Mouse (Mus musculus): ENCODE measurements around the gene Prph. TPM values are rescaled to one million over a fixed set of nuclear protein-coding genes. Genes with fewer than 3 reads are reported as not detected.
"Not testable (repeated sequence)": the region's sequence is repeated elsewhere in the genome, so short reads cannot be mapped to it uniquely, and the experiment has no call there.

The Prph gene
- total RNA-seq, 2 experiments from 2014 or later: 24.0 to 59.0 TPM

GRCm38 (mm10) chr15:99033498-99034270, 21.3 kb upstream of the Prph start:
- peak; percentile 54 for DNase-seq

GRCm38 (mm10) chr15:99035431-99035830, 19.5 kb upstream of the Prph start:
- DNase-seq: no peak

DNA sequence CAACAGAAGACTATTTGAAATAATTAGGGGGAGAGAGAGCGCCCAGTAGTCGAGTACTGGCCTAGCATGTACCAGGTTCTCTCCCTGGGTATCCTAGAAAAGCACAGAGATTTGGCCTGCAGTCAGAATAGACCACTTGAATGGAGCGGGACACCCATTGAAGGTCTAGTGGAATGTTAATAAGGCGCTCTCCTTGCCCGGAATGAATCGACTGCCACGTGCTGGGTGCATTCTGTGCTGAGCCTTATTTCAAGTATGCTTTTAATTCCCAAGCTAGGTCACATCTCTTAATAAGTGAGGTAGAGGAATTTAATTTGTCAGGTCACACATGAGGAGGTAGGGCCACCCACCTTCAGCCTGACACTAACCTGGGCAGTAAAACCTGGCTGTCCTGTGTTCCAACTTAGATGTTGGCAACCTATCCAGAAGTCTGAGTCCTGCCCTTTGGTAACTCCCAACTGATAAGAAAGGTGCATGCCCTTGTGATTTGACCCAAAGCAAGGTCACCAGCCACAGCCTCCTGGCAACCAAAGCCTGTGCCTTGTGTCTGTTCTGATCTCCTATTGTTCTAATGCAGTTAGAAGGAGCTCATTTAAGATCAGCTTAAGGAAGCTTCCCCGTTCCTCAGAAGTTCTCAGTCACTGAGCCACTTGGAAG, 18.6 kb upstream of the Prph start:
- peak; percentile 24 for DNase-seq

- no peak for DNase-seq
Observed at GRCm38 (mm10) chr15:99038025-99038424, 16.9 kb upstream of the Prph start.

DNA sequence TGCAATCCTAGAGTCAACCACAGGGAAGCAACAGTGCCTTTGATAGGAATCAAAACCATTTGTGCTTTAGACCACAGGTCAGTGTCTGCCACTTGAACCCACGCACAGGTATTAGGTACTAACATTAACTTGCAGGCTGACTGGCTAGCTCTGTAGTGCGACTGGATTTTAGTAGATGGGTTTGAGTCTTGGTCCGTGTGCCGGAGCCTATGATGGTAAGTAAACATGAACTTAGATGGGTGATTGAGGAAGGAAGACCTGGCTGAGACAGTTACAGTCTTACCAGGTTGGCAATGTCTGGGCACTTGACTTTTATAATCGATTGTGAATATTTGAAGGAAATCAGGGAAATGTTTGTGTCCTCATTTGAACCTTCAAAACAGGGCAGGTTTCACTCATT, 16.2 kb upstream of the Prph start:
- DNase-seq: no peak

DNA sequence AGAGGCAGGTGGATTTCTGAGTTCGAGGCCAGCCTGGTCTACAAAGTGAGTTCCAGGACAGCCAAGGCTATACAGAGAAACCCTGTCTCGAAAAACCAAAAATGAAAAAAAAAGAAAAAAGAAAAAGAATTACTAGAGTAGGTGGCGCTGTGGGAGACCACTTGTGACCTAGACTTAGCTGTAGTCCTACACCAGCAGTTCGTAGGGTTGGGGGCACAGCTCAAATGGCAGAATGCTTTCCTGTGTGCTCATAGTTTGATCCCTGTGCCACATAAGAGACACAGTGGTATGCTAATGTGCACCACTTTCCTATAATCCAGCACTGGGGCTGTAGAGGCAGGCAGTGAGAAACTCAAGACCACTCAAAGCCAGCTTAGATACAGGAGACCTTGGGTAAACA, 15.7 kb upstream of the Prph start:
- DNase-seq: no peak

- DNase-seq: no peak
Observed at GRCm38 (mm10) chr15:99039996-99040919, 14.7 kb upstream of the Prph start.

- peak; percentile 49 for DNase-seq
Observed at GRCm38 (mm10) chr15:99040920-99041856, 13.8 kb upstream of the Prph start.

GRCm38 (mm10) chr15:99042334-99042733, 12.6 kb upstream of the Prph start:
- peak; percentile 39 for DNase-seq

DNA sequence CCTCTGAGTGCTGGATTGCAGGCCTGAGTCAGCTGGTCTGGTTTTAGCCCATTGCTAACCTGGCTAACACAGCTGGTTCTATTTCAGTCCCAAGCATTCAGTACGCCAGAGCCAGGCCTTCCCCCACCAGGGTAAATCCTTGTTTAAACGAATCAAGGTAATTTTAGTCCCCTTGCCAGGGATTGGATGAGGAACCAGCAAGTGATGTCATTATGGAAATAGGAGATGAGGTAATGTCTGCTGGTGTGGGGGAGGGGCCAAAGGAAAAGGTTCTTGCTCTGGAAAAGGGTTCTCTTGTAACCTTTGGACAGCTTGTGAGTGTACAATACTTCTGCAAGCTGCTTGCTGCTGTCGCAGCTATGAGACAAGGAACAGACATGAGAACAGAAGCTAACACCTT, 10.1 kb upstream of the Prph start:
- no peak for DNase-seq

- not testable (repeated sequence) for DNase-seq
Observed at GRCm38 (mm10) chr15:99045734-99046133, 9.2 kb upstream of the Prph start.

DNA sequence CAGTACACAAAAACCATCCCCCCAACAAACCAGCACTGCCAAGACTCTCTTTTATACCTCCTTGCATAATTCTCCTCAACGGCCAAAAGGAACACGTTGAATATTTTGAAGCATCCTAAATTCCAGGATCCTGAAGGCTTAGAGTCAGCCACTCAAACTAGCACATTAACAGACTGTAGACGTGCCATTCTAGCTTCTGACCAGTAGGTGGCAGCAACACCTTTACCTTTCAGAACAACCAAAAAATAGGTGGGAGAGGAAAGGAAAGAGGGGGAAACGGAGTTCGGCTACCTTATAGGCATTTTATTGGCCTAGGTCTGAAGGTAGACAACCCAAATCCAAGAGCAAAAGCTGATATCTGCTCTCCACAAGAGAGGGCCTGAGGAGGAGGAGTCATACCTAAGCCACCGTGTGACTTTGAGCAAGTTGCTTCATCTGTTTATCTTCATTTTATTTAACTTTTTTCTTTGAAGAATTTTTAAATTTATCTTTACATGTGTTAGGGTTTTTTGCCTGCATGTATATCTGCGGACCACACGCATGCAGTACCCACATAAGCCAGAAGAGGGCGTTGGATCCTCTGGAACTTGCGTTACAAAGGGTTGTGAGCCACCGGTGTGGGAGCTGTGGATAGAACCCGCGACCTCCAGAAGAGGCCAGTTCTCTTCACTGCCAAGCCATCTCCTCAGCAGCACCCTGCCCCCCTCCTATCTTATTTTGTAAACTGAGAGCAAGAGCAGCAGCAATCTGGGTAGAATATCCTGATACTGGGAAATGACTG, 5.3 kb upstream of the Prph start:
- peak; percentile 54 for DNase-seq

DNA sequence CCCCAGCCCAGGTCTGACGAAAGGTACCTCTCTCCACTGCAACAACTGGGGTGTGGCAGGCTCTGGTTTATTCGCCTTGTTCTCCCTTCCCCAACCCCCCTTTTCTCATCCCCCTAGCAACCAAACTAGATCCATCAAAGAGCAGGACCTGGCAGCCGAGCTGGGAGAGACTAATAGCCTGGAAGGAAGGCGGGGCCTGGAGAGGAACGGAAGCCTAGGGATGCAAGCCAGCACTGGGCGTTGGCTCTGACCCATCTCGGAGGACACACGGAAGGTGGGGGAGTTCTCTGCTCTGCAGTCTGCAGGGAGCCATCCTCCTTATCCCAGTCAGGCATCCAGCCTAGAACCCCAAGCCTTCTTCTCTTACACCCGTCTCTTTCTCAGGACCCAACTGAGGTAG, 1.6 kb upstream of the Prph start:
- no peak for DNase-seq

DNA sequence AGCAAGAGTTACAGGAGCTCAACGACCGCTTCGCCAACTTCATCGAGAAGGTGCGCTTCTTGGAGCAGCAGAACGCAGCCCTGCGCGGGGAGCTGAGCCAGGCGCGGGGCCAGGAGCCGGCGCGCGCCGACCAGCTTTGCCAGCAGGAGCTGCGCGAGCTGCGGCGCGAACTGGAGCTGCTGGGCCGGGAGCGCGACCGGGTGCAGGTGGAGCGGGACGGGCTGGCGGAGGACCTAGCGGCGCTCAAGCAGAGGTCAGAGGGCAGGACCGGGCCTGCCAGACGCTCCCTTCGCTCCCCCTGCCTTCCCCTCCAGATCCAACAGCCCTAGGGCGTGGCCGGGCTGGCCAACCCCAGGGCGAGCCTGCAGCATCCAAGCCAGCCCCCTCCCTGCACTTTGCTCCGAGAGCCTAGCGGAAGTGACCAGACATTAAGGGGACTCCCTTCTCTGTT, 562 bp downstream of the Prph start:
- DNase-seq: peak; percentile 62

DNA sequence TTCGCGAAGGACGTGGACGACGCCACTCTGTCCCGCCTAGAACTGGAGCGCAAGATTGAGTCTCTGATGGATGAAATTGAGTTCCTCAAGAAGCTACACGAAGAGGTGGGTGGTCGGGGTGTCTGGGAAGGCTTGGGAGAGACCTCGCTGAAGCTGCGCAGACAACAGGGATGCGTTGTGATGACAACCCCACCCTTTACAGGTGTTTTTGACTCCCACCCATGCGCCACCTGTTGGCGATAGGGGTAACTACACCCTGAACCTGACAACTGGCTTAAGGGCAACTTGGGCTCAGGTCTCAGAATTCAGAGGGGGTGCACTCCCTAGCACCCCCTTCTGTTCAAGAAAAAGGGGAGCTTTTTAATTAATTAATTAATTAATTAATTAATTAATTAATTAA, 1.4 kb downstream of the Prph start:
- DNase-seq: peak; percentile 38

GRCm38 (mm10) chr15:99065557-99066165, 10.7 kb downstream of the Prph start:
- no peak for DNase-seq

GRCm38 (mm10) chr15:99071988-99072387, 17.0 kb downstream of the Prph start:
- DNase-seq: no peak

DNA sequence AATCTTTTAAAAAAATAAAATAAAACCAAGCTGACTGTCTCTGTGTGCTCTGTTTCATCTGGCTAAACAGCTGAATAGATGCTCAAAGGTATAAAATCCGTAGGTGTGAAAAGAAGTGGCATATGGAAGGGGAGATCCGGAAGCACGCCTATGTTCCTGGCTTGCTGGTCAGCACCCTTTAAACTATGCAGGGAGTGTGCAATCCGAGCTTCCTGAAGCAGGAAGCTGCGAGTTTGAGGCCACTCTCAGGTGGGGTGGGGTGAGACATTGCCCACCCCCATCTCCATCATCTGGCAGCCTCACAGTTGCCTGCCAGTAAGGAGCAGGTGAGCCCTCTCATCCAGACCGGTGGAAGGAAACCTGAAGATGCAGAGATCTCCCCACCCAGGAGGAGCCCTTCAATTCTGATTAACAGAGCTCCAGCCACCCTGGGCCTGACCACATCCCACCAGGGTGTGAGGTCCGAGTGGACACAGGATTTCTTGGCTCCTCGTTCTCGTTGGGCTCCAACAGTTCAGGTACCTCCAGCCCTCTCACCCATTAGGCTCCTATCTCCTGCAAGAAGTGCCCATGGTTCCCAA, 19.1 kb downstream of the Prph start, which contains the start of gene Troap:
TSS of gene Troap (plus strand) at position 557 of the 581 bp plus-strand sequence.
- no peak for DNase-seq

DNA sequence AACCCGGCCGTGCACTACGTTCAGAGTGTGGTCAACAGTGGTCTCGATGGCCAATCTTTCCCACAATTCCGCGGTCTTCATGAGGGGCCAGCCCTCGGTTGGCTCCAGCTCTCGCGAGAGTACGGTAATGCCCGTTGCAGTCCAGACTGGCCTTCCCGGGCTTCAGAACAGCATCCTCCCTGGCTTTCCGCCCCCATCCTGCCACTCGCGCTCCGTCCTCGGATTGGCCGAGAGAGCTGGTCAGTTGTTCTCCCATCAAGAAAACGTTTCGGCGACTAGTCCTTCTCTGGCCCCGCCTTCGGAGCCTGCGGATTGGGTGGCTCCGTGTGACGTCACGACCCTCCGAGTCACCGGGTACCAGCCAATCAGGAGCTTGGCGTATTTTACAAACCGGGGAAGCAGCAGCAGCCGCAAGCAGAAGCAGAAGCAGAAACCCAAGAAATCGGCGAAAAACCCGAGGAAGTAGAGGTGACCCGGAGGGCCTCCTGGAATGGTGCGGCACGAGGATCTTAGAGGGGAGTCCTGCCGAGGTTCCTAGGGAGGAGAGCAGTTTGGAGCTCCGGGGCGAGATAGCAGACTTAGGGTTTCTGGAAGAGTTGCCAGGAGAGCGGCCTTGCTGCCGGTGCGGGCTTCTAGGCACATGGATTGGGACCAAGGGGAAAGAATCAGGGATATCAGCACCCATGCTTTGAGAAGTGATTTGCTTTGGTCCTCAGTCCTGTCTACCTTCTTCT, 19.8 kb downstream of the Prph start:
- peak; percentile 98 for DNase-seq

Measured in adrenal gland, postnatal 10 days (tissue).